In the genomic region with DNA sequence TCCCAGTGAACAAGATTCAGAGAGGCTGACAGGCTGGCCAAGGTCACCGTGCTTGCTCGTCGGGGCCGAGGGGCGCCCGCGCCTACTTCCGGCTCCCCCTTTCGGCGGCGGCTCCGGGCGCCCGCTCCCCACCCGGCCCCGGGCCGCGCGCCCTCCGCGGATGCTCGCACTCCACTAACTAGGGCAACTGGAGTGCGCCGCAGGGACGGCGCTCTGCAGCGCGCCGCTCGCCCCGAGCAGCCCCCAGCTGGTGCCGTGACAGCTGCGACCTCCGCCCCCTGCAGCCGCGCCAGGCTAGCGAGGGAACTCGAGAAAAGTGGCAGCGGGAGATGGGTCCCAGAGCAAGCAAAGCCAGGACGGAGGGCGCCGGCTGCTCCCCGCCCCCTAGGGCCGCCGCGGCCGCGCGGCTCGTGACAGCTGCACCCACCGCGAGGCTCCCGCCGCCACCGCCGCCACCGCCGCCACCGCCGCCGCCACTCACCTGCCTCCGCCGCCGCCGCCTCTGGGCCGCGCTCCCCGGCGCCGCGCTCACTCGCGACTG, we compare ENCODE assay signal across 8 mouse cellular contexts. TPM values are rescaled to one million over a fixed set of nuclear protein-coding genes. Genes with fewer than 3 reads are reported as not detected.
DNase-seq lines count a peak whose midpoint lies in the region; ATAC-seq and TF ChIP-seq lines count a peak whose summit lies in the region.

No protein-coding gene starts in this region.

- TF ChIP-seq CTCF in Patski (IDR thresholded peaks at IDR 0.05), result peak; percentile 55
- TF ChIP-seq CTCF in hindbrain, postnatal 0 days (IDR thresholded peaks at IDR 0.05; ENCODE audit: low read depth), result no peak

- CTCF ChIA-PET in Patski (lab: Charles Lee), result no interaction called here

- H3K9ac ChIP-seq in hindbrain, postnatal 0 days (replicated peaks; ENCODE audit: low read length), result peak overlapping the region; percentile 99
- peak overlapping the region; percentile 94 for H3K9ac ChIP-seq in midbrain, embryonic 11.5 days (ENCODE audit: low read length)

- ATAC-seq in Patski, result peak; percentile 63
- peak; percentile 87 for ATAC-seq in hindbrain, postnatal 0 days
- ATAC-seq in midbrain, embryonic 11.5 days (ENCODE audit: low FRiP score), result peak; percentile 86
- ATAC-seq in erythroid progenitor cell, adult 5-6 weeks (replicated peaks; ENCODE audit: low FRiP score, poor library complexity, severe bottlenecking), result no peak; the same call in 1 of the 2 replicates

- H3K36me3 ChIP-seq in hindbrain, postnatal 0 days (ENCODE audit: insufficient read depth, low read length), result no peaks in the 10 kb centered on the region
- no peaks in the 10 kb centered on the region for H3K36me3 ChIP-seq in limb, embryonic 10.5 days
- no peaks in the 10 kb centered on the region for H3K36me3 ChIP-seq in midbrain, embryonic 11.5 days (ENCODE audit: control insufficient read depth, insufficient read depth, low read length)

- DNase-seq in Patski (ENCODE audit: low read depth, low spot score), result no peak
- peak; percentile 77 to 79 for DNase-seq in cerebellum, postnatal 10 days
- peak; percentile 32 for DNase-seq in gastrocnemius, adult 18-20 months (ENCODE audit: low spot score)
- peak; percentile 74 for DNase-seq in hindbrain, postnatal 0 days (ENCODE audit: low spot score)
- peak; percentile 75 for DNase-seq in limb, embryonic 10.5 days (ENCODE audit: low spot score)
- peak; percentile 96 for DNase-seq in midbrain, embryonic 11.5 days (ENCODE audit: low spot score, missing footprints)
- peak; percentile 27 for DNase-seq in skeletal muscle tissue, adult 2 months (ENCODE audit: low read depth, low spot score)

- H3K27ac ChIP-seq in hindbrain, postnatal 0 days, result peak overlapping the region; percentile 96
- peak overlapping the region; percentile 90 for H3K27ac ChIP-seq in limb, embryonic 10.5 days
- H3K27ac ChIP-seq in midbrain, embryonic 11.5 days (ENCODE audit: low read depth, low read length), result peak overlapping the region; percentile 91

- no peaks in the 10 kb centered on the region for H3K9me3 ChIP-seq in hindbrain, postnatal 0 days (ENCODE audit: low read length)
- H3K9me3 ChIP-seq in limb, embryonic 10.5 days (replicated peaks), result no peaks in the 10 kb centered on the region
- H3K9me3 ChIP-seq in midbrain, embryonic 11.5 days (ENCODE audit: control insufficient read depth, low read length), result no peaks in the 10 kb centered on the region

- peak overlapping the region; percentile 99 for H3K4me3 ChIP-seq in hindbrain, postnatal 0 days (ENCODE audit: low read length)
- peak overlapping the region; percentile 87 for H3K4me3 ChIP-seq in limb, embryonic 10.5 days
- peak overlapping the region; percentile 95 for H3K4me3 ChIP-seq in midbrain, embryonic 11.5 days (ENCODE audit: low read depth, low read length)

- peaks cover 7% of the 10 kb centered on the region; the same call in 1 of the 2 replicates for H3K4me1 ChIP-seq in hindbrain, postnatal 0 days (ENCODE audit: insufficient read depth, low read length)
- H3K4me1 ChIP-seq in limb, embryonic 10.5 days, result peaks cover 26% of the 10 kb centered on the region
- H3K4me1 ChIP-seq in midbrain, embryonic 11.5 days (ENCODE audit: control insufficient read depth, insufficient read depth, low read length), result peaks cover 8% of the 10 kb centered on the region; the same call in 1 of the 2 replicates

- in situ Hi-C loops in Patski (cut with MboI; ENCODE audit: low pct_unique_long_range_greater_than_20kb), result no loop called here

- WGBS in hindbrain, postnatal 0 days, result under 1% methylated on average over 35 of the region's 73 CpGs
- 10% methylated on average over 72 of the region's 73 CpGs for WGBS in limb, embryonic 10.5 days
- WGBS in midbrain, embryonic 11.5 days, result under 1% methylated on average over 31 of the region's 73 CpGs

- peak overlapping the region; percentile 70 for H3K4me2 ChIP-seq in hindbrain, postnatal 0 days (ENCODE audit: low read depth, low read length)
- H3K4me2 ChIP-seq in midbrain, embryonic 11.5 days, result peak overlapping the region; percentile 88

- POLR2A ChIA-PET in Patski (lab: Charles Lee), result no interaction called here

- no peaks in the 10 kb centered on the region for H3K27me3 ChIP-seq in Patski
- H3K27me3 ChIP-seq in hindbrain, postnatal 0 days (ENCODE audit: insufficient read depth, low read length), result no peaks in the 10 kb centered on the region
- H3K27me3 ChIP-seq in limb, embryonic 10.5 days (ENCODE audit: low read depth, poor library complexity, severe bottlenecking), result peaks cover 44% of the 10 kb centered on the region
- peaks cover 8% of the 10 kb centered on the region for H3K27me3 ChIP-seq in midbrain, embryonic 11.5 days (ENCODE audit: control insufficient read depth, insufficient read depth, low read length)

RNA-seq across cellular contexts. Expression of a gene that starts 0.6 kb away (rescaled TPM):
- polyA plus RNA-seq in Patski (2021), result 21.9 TPM
- 10 to 100 TPM; 23.9 to 27.7 TPM for total RNA-seq in gastrocnemius, adult 18-20 months (2021)
- total RNA-seq in hindbrain, postnatal 0 days (2014; rRNA removed), result 38.5 and 41.9 TPM in 2 replicates
- 14.2 TPM in 2 replicates for polyA plus RNA-seq in hindbrain, postnatal 0 days (2015; fragmentation: Nextera tagmentation; extraction: Ambion mirVana)
- 1.3 and 3.3 TPM in 2 replicates for polyA plus RNA-seq in limb, embryonic 10.5 days (2016; fragmentation: Nextera tagmentation; extraction: Ambion mirVana)
- 4.7 and 4.9 TPM in 2 replicates for polyA plus RNA-seq in midbrain, embryonic 11.5 days (2014; fragmentation: Nextera tagmentation; extraction: Ambion mirVana)
- 13.4 and 14.8 TPM in 2 replicates for total RNA-seq in erythroid progenitor cell, adult 5-6 weeks (2015; ENCODE audit: low replicate concordance)
- total RNA-seq in erythroid progenitor cell, adult 5-6 weeks (2017; ENCODE audit: low replicate concordance), result 5.5 and 8.5 TPM in 2 replicates
